Mouse (Mus musculus): Measurements from ENCODE around the gene Mgat3.

- TF ChIP-seq CTCF (IDR thresholded peaks at IDR 0.05; ENCODE audit: insufficient read depth, low read length) (no peak), POLR2A (IDR thresholded peaks at IDR 0.05; ENCODE audit: borderline replicate concordance, extremely low read depth, low read depth, low read length) (no peak)
Observed at GRCm38 (mm10) chr15:80129982-80130381, 43.5 kb upstream of the Mgat3 start.
